Mouse (Mus musculus): Measurements from ENCODE around the gene Gm3055.
"Not testable (repeated sequence)": the region's sequence is repeated elsewhere in the genome, so short reads cannot be mapped to it uniquely, and the experiment has no call there.

Gene Gm3055

DNA sequence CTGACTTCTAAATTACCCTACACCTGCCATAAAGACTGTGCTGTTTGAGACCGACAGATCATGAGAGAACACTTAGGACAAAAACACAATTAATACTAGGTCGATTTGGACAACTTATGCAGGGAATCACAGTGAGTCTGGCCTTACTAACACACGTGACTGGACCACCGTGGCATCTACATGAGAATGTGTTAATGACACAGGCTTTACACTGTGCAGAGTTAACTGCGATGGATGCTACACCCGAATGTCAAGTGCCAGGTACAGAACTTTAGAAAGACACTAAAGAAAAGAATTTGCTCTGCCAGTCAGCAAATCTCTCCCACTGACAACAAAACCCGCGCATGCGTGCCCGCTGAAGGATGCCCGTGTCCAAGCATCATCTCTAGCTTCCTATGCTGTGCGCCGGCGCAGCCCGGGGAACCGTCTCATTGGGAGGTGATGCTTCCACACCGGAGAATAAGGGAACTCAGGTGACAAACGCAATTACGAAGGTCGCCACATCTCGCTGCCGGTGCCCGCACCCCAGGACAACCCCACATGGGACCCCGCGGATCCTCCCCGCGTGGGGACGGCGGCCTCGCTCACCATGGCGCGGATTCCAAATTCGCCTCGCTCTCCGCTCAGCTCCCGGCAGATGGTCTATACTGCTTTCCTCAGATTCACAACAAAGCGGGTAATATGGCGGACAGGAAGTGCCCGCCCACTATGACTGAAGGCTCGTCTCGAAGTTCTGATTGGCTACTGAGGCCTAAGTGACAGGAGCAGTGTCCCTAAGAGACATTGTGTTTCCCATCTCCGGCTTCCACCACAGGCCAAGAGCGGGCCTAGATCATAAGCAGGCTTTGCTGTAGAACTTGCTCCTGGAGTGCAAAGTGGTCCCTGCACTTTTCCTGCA, at the start of gene Gm3055:
TSS of gene Gm3055 (minus strand) at position 656 of the 898 bp plus-strand sequence.
- DNase-seq (ENCODE audit: low read depth, low spot score): not testable (repeated sequence)

DNA sequence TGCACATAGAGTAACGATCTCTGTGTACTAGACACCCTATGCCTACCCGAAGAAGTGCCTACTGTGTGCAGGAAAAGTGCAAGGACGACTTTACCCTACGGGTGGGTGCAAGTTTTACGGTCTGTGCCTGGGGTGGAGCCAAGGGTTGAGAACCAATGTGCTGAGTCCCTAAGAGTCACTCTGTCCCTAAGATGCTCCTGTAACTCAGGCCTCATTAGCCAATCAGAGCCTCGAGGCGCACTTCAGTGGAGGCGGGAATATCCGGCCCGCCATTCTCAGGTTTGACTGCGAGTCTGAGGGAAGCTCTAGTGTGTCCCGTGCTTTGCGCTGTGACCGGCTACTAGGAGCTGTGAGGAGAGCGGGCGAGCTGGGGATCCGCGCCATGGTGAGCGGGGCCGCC, 40.9 kb upstream of the Gm3055 start, which contains the start of gene Gm4767:
TSS of gene Gm4767 (plus strand) at position 288 of the 400 bp plus-strand sequence.
- not testable (repeated sequence) for DNase-seq (ENCODE audit: low read depth, low spot score)

DNA sequence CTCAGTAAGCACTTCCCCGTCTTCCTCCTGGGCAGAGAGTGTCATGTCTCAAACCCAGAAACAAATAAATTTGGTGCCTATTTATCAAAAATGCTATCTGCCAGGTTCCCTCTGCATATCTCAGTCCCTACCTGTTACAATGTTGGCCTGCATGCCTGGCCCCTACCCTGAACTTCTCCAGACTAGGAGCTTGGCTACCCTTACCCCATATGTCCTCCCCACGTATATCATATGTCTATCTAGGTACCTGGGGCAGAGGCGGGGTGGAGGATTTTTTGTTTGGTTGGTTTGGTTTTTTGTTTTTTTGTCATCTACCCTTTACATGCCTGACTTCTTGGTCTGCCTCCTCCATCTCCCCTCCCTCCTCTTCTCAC, 430 bp upstream of the Gm3055 start:
- not testable (repeated sequence) for DNase-seq (ENCODE audit: low read depth, low spot score)

DNA sequence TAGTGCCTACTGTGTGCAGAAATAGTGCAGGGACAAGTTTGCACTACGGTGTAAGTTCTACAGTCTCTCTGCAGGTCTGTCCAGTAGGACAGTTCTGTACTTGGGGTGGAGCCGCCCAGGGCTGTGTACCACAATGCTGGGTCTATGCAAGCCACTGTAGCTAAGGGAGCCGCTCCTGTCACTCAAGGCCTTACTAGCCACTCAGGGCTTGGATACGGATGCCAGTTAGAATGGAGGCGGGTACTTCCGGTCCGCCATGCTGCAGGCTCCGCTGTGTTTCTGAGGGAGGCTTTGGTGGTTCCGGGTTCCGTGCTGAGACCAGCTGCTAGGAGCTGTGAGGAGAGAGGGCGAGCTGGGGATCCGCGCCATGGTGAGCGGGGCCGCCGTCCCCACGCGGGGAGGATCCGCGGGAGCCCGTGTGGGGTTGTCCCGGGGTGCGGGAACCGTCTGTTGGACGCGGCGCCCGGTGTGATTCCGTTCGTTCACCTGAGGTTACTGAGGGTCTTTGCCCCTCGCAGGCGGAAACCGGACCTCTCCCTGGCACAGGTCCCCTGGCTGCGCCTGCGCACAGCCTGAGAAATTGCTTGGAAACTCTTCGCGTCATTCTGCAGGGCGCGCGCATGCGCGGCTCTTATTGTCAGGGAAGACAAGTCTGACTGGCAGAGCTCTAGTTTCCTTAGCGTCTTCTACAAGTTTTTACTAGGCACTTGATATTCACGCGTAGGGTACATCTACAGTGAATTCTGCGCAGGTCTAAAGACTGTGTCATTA, 66.2 kb downstream of the Gm3055 start, which contains the start of gene Zfp433:
TSS of gene Zfp433 (plus strand) at position 295 of the 771 bp plus-strand sequence.
- DNase-seq (ENCODE audit: low read depth, low spot score): not testable (repeated sequence)
